Mouse (Mus musculus) embryonic fibroblast, embryonic 13.5 days (primary cell): ENCODE measurements at regions not wholly inside any gene's neighbourhood (a gene's known extent, or its start where the extent isn't known, plus 50 kb on each side); places are given as distances from the start of the nearest gene placed in this dataset.

Experiments used
- CTCF ChIP-seq: IDR thresholded peaks from 2 replicates; pipeline ENCODE4 v1.5.1; 2011; ENCODE audit warnings: mild to moderate bottlenecking, control low read depth, low read length, moderate library complexity, borderline replicate concordance; ENCODE audit not compliant: insufficient read depth
- POLR2A ChIP-seq: IDR thresholded peaks from 2 replicates; pipeline ENCODE4 v1.6.1; 2011; ENCODE audit warnings: low read depth, mild to moderate bottlenecking, control low read depth, low read length, moderate library complexity

- TF ChIP-seq POLR2A (no peak), CTCF (no peak)
Observed at GRCm38 (mm10) chr4:34403061-34403460, 147.7 kb upstream of the Akirin2 start.
